Mouse (Mus musculus) brain, adult 2 months (tissue): ENCODE measurements around the gene Lpp.
A peak's percentile ranks its signal among the peaks of the same experiment; 100 is the strongest.

Source experiments
- DNase-seq: peaks from one replicate; pipeline ENCODE4 v3.0.0; 2011; ENCODE audit warnings: low read depth, low spot score

The Lpp gene

GRCm38 (mm10) chr16:24913641-24914392, 520.5 kb downstream of the Lpp start:
- DNase-seq, result peak; percentile 58

DNA sequence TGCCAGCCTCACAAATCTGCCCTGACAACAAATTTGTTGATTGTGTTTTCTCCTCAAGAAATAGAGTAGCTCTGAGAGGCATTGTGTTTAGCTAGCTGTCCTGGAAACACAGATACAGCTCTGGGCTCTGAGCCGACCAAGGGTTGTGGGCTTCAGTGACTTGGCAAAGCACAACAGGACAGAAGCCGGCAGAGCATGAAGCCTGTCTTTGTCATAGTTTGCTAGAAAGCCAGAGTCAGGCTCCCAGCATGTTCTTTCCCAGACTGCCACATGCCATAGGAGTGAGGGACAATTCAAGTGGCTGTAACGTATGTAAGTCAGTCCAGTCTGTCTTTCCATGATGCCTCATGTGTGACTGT, 521.1 kb downstream of the Lpp start:
- peak; percentile 81 for DNase-seq

DNA sequence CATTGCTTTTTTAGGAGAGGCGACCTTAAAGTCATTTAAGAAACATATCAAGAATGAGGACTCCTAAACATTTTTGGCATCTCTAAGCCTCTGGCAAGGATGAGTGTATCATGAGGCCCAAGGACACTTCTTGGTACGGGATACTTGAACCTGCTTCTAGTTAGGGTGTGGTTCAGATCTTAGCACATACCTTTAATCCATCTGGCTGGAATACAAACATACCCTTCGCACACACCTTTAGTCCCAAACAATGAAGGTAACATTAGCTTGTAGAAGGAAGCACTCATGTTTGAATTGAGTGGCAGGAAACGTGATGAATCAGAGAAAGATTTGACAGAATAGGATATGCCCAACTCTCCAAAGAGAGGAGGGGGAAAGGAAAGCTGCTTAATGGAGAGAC, 522.2 kb downstream of the Lpp start:
- no peak for DNase-seq

DNA sequence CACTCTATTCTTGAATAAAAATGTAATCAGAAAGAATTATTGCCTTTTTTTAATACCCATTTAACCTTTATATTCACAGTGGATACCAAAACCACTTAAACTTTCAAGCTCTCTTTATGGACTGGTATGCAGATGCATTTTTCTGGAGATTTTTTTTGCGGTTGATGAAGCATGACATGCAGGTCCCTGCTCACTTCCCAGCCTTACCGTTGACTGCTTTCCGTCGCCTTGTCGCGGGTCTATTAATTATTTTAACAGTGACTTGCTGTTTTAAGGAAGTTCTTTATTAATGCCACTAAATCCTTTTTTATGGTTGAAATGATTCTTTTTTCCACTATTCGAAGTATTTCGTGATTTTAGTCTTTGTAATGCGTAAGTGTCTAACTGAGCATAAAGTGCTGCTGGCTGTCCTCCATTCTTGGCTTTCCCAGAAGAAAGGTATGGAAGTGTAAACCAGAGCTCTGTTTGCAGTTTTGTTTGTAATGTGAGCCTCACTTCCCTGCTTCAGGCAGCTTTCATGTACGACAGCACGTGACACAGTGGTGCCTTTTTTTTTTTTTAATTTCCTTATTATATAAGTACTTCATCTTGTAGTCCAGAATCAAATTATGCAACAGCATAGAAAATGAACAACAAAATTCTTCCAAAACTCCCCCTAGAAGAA, 526.2 kb downstream of the Lpp start:
- peak; percentile 47 for DNase-seq

DNA sequence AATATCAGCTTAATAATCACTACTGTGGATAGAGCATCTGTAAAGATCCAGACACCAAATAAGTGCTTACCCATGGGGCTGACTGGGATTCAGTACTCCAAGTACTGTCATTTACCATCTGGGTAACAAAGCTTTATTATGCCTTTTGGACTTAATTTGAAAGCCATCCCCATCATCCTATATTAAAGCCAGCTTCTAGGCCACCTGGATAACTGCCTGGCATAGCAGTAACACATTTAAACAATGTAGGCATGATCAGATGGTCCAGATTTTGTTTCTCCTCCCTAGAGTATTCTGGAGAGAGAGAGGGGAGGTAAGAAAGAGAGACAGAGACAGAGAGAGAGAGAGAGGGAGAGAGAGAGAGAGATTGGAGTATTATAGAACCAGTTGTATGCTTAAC, 536.8 kb downstream of the Lpp start:
- peak; percentile 32 for DNase-seq

GRCm38 (mm10) chr16:24930621-24931020, 537.3 kb downstream of the Lpp start:
- peak; percentile 97 for DNase-seq

GRCm38 (mm10) chr16:24932816-24933215, 539.5 kb downstream of the Lpp start:
- DNase-seq, result no peak

GRCm38 (mm10) chr16:24933691-24934090, 540.4 kb downstream of the Lpp start:
- no peak for DNase-seq

DNA sequence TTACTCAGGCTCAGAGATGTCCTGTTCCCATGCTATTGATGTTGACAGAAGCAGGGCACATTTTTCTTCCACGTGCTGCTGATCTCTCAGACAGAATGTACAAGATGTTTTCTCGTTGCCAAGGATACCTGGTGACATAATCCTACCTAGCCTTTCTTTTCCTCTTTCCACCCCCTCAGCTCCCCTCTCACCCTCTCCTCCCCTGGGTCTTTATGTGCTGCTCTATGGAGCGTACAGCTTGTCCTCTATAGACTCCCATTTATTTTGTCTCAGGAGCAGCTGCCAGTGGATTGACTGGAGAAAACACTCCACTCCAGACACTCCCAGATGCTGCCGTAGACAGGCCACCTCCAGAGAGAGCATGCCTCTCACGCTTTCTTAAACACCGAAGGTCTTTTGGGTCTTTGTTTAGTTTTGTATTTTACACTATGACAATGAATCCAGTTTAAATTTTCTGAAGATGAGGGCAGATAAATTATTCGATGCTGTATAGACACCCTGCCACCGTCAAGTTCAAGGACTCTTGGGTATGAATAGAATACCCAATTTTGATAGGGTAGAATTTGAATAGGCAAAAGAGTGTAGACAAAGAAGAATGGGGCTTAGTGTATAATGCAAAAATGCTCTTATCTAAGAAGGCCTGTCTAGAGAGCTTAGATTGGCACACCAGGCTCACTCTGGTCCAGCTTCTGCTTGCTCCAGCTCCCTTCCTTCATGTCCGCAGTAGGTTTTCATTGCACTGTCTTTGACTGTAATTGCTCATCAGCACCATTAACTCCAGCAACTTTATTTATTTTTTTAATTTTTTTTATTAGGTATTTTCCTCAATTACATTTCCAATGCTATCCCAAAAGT, 548.2 kb downstream of the Lpp start:
- DNase-seq, result peak; percentile 61

DNA sequence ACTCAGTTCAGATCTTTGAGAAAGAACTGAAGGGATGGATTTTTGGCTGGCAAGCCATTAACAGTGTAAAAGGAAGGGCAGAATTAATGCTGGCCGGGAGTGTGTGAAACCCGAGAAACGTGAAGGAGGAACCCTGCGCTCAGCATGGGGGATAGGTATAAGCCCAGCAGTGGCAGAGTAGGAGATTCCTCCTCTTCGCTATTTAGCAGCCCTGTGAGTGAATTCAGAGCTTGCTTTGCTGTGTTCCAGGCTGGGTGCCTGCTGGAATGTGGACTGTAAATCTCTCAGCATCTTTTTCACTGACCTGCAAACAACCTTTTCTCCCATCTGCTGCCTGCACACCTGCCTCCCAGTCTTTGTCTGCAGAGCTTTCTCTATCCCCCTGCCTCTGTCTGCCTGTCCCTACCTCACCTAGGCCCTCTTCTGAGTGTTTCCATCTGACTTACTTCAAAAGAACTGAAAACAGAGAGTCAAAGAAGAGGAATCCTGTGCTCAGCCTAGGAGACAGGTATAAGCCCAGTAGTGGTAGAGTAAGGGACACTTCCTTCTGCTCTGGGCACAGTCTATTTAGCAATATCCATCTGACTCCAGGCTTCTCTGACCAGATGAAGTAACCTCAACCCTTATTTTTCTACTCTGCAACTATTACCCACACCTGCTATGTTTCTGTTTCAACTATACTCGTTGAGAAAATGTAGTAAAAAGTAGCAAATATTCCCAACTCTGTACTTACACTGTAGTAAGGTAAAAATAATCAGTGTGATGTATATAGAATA, 550.4 kb downstream of the Lpp start:
- peak; percentile 53 for DNase-seq

DNA sequence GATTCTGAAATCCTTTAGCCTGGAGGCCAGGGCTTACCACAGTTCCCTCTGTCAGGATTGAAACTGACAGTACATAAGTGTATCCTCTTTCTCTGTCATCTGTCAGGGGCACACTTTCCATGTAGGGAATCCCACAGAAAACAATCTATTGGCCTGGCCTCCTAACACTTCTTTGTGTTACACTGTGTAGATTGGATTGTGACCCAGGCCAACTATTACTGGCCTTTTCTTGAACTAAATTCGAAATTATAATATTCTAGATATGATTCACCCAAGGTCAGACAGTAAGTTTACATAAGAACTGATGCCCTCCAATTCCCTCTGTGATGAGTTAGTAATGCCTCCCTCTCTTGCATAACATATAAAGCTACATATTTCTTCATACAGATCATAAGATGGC, 553.0 kb downstream of the Lpp start:
- DNase-seq, result no peak

DNA sequence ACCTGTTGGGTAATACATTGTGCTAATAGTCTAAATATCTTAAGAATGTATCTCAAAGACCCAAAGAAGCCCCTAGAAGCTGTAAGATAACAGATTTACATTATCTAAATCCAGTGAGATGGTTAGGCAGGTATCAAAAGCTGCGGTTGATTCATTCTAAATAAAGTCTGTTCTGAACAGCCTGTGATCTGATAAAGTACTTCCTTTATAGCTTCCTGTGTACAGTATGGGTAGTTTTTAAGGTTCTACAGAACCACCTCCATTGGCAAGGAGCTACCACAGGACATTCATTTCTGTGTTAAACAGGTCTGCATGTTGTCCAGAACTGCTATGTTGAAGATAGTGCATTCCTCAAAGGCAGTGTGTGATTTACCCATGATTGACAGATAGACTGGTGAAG, 554.2 kb downstream of the Lpp start:
- no peak for DNase-seq

GRCm38 (mm10) chr16:24948091-24948690, 554.9 kb downstream of the Lpp start:
- DNase-seq, result peak; percentile 20

DNA sequence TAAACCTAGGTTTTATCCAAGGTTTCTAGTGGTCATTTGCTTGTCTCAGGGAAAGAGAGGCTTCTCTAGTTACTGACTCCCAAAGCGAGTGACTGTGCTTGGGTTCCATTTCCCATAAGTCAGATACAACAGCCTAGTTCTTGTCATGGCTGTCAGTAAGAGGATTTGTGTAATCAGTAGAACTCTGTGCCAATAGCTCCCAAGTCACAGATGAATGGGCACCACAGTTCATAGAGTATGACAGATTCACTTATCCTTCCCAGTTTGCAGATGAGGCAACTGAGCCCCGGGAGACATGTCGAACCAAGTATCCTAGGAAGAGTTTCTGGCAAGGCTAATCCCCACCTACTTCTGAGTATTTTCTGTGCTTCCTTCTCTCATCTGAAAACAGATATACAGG, 556.0 kb downstream of the Lpp start:
- no peak for DNase-seq

DNA sequence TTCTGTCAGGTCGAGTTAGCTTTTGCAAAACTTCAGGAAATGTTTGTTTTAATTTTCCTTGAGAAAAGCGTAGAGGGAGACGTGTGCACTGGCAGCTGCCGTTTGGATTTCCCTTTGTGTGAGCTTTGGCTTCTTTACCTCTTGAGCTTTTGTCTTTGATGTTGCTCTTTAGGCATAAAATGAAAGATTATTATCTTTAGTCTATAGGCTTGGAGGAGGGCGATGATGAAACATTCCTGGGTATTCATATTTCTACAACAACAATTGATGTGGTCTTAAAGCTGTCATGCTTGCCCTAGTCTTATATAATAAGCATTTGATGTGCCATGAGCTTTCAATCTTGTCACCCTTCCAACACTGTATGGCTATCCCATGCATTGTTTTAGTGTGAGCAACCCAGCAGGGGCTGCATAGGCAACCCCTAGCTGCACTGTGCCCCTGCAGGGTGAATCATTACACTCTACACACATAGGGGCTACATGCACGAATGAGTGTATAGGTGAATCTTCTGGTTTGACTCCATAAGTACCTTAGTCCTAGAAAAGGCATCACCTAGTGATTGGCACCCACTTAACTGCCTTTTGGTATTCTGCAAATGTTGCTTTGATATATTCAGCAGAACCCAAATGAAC, 556.9 kb downstream of the Lpp start:
- no peak for DNase-seq

DNA sequence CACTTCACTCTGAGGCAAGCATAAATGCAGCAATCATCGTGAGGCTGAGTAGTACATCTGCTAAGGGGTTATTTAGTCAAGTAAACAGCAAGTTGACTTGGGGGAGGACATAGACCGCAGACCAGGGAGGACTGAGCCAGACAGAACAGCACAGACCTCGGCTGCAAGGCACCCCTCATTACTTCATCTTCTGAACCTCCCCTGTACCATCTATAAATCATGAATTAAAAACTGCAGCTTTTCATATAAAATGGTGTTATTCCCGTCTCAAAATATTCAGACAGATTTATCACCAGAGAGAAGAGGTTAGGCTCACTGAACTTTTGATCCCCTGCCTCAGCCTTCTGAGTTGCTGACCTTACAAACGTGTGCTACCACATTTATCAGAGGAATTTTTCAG, 558.6 kb downstream of the Lpp start:
- no peak for DNase-seq

GRCm38 (mm10) chr16:24955054-24955453, 561.7 kb downstream of the Lpp start:
- DNase-seq, result peak; percentile 56

DNA sequence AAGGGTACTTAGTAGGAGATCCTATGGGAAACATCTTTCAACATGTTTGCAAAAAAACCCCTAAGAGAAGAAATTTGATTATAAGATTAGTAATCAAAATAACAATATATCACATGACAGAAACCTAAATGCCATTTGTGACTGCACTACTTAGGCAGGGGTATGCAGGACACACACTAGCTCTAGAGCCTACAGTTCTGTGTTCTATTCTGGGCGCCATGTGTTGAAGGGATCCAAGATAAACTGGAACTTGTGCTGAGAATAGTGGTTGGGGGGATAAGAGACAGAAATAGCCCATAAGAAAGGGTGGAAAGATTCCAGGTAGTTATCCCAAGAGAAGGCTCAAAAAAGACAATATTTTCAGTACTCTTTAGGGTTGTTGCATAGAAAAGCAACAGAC, 565.4 kb downstream of the Lpp start:
- no peak for DNase-seq

DNA sequence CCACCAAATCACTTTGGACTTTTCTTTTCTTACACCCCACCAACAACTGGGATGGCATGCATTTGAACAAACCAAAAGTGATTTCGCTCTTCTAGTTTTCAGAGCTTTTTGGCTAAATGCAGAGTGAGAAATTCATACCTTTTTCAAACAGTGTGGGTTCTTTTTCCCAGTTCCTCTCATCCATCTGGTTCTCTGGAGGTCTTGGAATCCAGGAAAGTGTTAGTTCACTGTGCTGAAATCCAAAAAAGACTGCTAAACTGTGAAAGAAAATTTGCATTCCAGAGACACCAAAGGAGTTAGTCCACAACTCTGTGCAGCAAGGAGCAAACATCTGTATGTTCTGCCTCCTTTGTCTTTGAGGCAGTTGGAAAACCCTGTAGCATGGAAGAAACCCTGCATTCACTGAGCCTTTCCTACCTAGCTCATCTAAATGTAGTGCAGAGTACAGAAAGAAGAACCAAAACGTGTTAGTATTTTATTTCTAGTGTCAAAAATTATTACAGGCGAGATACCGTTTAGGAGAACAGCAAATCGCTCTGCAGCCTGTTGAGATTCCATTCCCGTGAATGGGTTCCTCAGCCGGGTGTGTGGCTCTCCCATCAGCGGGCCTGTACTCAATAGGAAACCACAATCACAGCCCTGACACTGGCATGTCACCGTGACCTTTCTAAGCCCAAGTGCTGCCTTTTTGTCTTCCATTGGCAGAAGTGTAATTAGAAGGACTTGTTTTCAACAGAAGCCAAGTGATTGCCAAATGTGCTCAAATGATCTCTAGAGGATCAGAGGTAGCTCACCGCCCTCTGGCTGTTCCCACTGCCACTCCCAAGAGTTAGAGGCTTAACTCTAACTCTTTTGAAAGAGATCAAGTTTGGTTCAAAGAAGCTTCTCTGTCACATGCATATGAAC, 567.8 kb downstream of the Lpp start:
- DNase-seq, result peak; percentile 79

GRCm38 (mm10) chr16:24964311-24964710, 571.0 kb downstream of the Lpp start:
- no peak for DNase-seq
